Mouse (Mus musculus): ENCODE results near the gene Fbxo9.
"Not testable (repeated sequence)": the region's sequence is repeated elsewhere in the genome, so short reads cannot be mapped to it uniquely, and the experiment has no call there.

Fbxo9 gene

DNA sequence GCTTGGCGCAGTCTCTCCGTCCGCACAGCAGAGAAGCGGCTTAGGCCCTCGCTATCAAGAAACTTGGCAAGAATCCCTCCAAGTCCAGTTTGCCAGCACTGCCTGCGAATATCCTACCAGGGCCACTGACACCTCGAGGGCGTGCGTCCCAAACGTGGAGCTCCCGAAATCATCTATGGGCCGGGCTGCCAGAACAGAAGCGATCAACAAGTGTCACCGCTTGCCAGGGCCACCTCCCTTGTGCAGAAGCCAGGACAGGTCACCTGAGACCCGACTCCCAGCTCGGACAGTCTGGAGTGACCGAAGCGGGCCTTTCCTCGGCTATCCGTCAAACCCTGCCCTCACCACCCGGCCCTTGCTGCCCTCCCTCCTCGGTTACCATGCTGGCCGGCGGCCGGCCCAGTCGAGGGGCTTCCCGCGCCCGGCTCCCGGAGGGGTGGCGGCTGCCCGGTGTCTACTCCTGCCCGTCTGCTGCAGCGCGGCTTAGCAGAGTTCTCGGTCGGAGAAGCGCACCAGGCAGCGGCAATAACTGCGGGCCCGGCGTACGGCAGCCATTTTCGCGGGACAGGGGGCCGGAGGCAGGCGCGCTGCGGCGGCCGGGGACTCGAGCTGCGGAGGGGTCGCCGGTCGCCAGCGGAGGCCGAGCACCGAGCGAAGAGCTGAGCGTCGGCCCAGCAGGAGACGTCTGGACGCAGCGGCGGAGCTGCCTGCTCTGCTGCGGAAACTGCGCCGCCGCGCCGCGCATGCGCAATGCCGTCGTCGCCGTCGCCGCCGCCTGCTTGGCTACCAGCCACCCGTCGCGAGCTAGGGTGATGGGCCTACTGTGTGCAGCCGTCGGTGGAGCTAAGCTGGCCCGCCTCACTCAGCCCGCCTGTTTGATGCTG lies 711 bp downstream of the Fbxo9 start:
- in situ Hi-C loops (cut with MboI, MseI), result loop anchor here (5.0 to 10.0 kb wide), 2 partner anchors 64 to 193 kb away; partner anchors contain the start of gene Elovl5

DNA sequence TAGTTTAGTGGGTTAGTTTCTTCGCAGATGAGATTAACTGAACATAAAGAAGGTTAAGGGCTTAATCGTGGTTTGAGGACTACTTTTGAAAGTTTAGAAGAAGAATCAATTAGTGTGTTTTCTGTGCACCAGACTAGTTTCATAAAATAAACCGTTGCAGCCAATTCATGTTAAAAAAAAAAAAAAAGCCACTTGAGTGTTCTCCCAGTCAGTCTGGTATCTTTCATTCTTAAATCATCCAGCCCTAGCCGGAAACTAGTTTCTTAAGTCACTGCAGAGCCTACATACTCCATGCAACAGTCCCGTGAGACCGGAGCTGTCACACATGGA lies 1.3 kb downstream of the Fbxo9 start:
- in situ Hi-C loops (cut with MboI, MseI), result loop anchor here (5.0 to 10.0 kb wide), 2 partner anchors 65 to 193 kb away; partner anchors contain the start of gene Elovl5

DNA sequence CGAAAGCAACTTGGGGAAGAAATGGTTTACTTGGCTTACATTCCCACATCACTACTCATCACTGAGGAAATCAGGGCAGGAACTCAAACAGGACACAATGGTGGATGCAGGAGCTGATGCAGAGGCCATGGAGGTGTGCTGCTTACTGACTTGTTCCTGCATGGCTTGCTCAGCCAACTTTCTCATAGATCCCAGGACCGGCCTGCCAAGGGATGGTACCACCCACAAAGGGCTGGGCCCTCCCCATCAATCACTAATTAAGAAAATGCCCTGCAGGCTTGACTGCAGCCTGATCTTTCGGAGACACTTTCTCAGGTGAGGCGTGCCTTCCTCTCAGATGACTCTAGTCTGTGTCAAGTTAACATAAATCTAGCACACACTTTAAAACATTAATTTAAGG lies 2.0 kb downstream of the Fbxo9 start:
- in situ Hi-C loops (cut with MboI, MseI), result loop anchor here (5.0 to 10.0 kb wide), 2 partner anchors 65 to 192 kb away; partner anchors contain the start of gene Elovl5

DNA sequence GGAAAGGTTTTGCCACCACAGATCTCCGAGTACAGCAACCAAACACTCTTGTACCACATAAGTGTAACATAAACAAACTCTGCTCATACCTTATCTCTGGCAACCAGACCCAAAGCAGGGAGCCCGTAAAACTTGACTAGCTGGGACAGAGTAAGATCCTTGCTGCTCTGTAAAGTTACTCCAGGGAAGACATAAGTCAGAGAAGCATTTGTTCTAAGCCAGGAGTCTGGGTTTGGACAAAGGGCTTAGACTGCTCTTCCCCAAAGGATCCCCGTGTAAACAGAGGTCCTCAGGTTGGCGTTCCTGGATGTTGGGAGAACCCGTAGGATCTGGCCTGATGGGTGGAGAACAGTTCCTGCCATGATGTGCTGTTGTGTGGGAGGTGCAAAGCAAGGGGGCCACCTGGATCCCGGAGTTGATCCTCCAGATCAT lies 3.3 kb downstream of the Fbxo9 start:
- in situ Hi-C loops (cut with MboI, MseI), result loop anchor here (5.0 to 10.0 kb wide), 2 partner anchors 67 to 191 kb away; partner anchors contain the start of gene Elovl5

DNA sequence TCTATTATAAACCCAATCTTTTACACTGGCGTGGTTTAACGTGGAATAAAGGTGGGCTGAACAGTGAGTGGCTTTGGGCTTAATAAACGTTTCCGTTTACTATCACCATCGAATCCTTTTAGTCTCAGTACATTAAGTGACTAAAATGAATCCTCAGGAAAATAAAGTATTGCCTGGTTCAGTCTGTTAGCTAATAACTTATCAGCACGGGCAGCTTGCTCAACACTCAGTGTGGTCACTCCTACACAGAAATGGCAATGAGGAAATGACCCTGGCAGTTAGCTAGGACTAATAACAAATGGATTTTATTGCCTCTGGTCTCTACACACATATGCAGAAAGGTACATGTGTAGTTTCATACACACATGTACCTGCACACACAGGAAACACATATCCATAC lies 3.9 kb downstream of the Fbxo9 start:
- in situ Hi-C loops (cut with MboI, MseI), result loop anchor here (5.0 to 10.0 kb wide), 2 partner anchors 67 to 190 kb away; partner anchors contain the start of gene Elovl5

DNA sequence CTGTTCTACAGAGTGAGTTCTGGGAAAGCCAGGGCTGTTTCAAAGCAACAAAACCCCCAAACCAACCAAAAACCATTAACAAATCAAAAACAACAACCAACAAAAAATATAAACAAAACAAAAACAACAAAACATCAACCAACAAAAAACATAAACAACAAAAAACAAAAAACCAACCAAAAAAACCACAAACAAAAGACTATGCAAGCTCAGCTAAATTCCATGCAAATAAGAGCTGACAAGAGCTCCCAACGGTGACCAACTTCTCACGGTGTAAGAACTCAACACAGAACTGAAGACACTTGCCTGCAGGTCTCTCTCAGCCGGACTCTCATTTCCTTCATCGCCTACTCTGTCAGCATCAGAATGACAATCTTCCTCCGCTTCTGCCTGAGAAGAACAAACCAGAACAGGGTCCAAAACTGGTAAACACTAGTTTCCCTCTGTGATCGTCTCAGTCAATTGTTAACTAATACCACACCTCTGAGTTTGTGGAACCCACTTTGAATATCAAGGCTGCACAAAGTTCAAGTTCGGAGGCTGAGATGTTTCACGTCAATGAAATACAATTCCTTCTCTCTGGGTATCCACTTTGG lies 4.8 kb downstream of the Fbxo9 start:
- in situ Hi-C loops (cut with MboI, MseI), result loop anchor here (10.0 kb wide), 1 partner anchor 189 kb away; the partner anchor contains the start of gene Elovl5

DNA sequence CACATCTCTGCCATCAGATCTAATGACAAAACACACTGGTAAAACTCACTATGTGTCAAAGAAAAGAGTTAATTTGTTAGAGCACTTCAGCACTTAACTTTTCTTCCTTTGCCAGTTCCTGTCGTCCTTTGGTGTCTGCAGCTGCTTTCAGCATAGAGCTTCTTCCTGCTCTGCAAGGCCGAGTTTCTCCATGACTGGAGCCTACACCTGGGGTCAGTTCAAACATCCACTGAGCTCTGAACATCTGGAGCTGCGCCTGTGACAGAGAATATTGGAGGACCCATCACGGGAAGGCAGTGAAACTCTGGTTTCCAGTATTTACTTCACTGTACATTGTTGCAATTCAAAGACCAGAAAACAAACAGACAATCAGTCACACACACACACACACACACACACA lies 7.4 kb downstream of the Fbxo9 start:
- in situ Hi-C loops (cut with MboI, MseI), result loop anchor here (10.0 kb wide), 1 partner anchor 187 kb away; the partner anchor contains the start of gene Elovl5

DNA sequence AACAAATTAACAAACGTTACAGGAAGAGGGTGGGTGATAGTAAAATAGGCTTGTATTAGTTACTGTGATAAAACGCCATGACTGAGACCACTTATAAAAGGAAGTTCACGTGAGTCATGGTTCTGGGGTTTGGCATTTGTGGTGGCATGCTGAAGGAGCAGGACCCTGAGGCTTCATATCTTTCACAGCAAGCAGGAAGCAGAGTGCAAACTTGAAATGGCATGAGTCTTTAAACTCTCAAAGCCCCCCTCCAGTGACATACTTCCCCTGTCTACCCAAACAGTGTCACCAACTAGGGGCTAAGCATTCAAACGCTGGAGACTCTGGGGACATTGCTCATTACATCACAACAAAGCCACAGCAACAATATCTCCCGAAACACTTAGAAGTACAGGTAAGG lies 7.9 kb downstream of the Fbxo9 start:
- in situ Hi-C loops (cut with MboI, MseI), result loop anchor here (10.0 kb wide), 1 partner anchor 186 kb away; the partner anchor contains the start of gene Elovl5

DNA sequence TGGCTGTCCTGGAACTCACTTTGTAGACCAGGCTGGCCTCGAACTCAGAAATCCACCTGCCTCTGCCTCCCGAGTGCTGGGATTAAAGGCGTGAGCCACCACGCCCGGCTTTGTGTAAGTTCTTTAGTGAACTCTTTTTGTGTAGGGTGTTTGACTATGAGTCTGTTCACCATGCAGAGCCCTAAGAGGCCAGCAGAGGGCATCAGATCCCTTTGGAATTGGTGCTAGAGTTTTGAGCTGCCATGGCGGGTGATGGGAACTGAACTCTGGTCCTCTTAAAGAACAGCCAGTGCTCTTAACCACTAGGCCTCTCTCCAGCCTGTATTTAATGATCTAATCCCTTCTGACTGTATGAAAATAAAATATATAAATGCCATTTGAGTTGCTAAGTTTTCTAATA lies 12.5 kb downstream of the Fbxo9 start:
- in situ Hi-C loops (cut with MboI, MseI), result no loop called here

DNA sequence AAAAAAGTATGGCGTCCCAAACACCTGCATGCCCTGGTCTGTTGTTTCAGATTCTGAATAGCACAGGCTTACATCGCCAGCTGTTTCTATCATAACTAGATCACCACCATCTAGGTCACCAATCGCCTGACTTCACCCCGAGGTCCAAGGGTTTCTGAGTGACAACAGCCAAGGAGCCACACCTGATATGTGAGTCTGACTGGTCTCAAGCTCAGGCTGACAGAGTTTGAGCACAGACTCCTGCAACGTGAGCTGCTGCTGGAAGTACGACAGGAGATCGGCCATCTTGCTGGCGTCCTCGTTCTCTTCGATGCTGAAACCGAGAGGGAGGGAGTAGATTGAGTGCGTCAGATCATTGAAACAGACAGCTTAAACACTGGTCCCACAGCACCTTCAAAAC lies 13.2 kb downstream of the Fbxo9 start:
- in situ Hi-C loops (cut with MboI, MseI), result no loop called here

DNA sequence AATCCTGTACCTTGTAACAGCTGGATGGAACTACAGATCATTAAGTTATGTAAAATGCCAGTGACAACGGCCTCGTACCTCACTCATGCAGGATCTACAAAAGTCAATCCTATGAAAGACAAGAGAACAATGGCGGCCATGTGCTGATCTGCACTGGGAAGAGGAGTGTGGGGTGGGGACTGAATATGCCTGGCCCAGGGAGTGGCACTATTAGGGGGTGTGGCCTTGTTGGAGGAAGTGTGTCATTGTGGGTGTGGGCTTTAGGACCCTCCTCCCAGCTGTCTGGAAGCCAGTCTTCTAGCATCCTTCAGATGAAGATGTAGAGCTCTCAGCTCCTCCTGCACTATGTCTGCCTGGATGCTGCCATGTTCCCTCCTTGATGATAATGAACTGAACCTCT lies 18.3 kb downstream of the Fbxo9 start:
- in situ Hi-C loops (cut with MboI, MseI), result no loop called here

DNA sequence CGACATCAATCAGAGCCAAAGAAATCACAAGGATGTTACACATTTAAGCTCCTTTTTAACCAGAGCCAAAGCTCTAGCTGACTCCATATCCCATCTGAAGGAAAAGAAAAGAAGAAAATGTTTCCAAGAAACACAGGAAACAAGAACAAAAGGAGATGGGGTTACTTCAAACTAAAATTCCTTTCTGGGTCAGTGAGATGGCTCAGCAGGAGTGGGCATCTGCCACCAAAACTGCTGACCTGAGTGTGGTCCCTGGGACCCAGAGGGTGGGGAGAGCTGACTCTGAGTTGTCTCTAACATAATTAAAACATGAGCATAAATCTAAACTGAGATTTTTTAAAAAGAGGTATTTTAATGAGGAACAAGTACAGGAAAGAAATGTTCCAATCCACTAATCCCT lies 19.0 kb downstream of the Fbxo9 start:
- in situ Hi-C loops (cut with MboI, MseI), result no loop called here

DNA sequence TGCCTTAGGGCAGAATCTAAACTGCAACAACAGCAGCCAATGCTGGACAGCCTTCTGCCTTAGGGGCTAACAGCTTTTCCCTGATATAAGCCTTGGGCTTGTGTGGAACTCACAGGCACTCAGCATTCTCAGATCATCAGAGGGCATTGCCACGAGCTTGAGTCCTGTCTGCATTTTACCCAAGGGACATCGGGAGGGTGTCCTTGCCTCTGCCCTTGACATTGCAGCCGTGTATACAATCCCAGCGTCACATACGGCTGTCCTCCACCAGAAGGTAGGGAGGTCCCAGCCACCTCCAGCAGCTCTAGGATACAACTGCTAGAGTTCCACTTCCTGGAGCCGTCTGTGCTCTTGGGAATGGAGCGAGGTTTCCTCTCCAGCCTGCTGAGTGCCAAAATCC lies 19.9 kb downstream of the Fbxo9 start:
- in situ Hi-C loops (cut with MboI, MseI), result no loop called here

DNA sequence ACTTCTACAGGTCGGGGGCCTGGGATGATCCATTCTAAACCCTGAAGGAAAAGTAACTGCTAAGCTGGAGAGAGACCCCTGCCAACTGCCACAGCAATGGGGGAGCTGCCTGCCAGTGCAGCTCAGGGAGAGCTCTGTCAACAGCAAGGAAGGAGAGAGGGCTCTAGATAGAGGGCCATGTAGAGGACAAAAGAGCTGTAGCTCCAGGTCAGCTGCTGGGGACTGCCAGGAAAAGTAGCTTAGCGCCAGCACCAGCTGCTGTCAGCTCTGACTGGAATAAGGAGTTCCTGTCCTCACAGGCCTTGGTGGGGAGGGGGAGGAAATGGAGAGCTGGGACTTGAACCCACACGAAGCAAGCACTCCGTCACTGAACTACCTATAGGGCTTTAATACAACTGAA lies 20.3 kb downstream of the Fbxo9 start:
- in situ Hi-C loops (cut with MboI, MseI), result no loop called here

DNA sequence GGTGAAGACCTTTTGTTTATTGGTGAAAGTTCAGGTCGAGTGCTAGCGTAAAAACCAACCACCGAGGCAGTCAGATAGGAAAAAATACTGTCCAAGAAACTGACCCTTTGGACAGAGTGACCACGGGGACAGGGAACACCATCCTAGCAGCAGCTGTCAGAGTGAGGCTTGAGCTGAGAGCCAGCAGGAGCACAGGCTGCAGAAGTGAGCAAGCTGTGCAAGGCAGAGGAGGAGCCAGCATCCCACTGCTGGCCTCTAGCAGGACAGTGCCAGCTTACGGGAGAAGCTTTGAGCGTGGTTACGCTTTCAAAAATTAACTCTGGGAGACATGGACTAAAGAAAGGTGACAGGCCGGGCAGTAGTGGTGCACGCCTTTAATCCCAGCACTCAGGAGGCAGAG lies 21.1 kb downstream of the Fbxo9 start:
- in situ Hi-C loops (cut with MboI, MseI), result no loop called here

DNA sequence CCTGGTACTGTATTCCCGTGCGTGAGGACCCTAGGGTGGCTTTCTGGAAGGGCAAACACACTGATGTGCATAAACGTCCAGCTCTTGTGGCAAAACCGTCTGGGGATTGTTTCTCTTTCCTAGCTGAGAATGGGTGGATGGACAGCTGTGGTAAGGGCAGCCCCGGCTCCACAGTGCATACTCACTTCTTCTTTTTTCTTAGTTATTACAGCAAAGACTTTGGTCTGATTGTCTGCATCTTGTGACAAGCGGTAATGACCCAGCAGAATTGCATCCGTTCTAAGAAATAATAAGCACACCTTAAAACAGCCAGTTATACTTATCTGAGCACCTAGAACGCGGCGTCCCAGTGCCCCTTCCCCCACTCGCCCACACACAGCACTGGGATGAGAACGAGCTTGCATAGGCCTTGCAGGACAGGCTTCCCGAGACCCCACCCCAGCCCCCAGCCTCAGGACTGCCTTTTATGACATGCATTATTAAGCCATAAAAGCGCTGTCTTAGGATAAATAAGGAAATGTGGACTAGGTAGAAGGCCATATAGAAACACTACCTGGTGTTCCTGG lies 23.1 kb downstream of the Fbxo9 start:
- in situ Hi-C loops (cut with MboI, MseI), result no loop called here

DNA sequence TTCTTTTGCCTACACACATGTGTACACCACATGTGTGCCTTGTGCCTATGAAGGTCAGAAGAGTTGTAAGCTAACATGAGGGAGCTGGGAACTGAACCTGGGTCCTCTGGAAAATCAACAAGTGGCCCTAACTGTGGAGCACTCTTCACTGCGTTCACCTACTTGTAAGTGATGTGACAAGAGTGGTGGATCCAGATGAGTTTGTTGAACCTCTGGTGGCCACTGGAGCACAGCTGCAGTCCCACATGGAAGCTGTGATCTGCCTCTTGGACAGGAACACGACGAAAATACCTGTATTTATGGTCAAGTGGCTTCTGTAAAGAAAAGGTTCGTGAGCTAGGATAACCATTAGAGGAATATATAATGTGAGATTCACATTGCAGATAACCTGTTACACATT lies 24.5 kb downstream of the Fbxo9 start:
- in situ Hi-C loops (cut with MboI, MseI), result no loop called here

DNA sequence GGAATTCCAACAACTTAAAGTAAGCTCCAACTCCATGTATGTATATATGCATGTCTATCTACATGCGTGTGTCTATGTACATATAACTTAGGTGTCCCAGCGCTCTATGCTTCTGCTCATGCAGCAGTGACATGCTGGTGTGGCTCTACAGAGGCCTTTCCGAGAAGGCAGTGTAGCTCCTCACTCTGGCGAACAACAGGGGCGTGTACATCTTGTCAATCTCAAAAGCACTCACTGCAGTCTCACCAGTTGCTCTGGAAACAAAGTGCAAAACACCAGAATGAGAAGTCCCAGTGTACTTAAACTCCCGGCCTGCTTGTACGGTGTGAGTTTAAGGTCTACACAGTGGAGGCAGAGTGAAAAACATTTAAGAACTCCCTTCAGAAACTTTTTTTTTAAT lies 27.0 kb downstream of the Fbxo9 start:
- in situ Hi-C loops (cut with MboI, MseI), result no loop called here

DNA sequence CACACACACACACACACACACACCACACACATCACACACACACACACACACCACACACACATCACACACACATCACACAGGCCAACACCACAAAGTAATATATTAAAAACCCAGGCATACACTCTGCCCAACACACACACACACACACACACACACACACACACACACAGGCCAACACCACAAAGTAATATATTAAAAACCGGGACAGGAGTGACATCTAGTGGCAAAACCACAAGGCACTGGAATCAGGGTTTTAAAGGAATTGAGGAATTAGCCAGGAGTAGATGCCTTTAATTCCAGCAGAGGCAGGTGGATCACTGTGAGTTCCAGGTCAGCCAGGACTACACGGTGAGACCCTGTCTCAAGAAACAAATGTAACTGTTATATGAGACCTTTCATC lies 30.6 kb downstream of the Fbxo9 start:
- in situ Hi-C loops (cut with MboI, MseI), result no loop called here

DNA sequence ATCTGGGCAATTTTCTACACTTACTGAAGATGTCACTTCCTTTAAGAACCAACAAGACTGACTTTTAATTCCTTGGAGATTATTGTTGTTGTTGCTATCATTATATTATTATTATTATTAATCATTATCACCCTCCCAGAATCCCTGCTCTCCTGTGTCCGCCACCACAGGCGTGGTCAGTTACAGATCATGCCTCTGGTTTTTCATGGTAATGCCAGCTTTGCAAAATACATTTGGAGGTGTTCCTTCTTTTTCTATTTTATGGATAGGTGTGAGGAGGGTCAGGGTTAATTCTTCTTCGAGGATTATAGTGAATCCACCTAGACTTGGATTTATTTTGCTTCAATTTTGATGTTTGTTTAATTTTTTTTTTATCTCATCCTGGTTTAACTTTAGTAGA lies 33.6 kb downstream of the Fbxo9 start:
- in situ Hi-C loops (cut with MboI, MseI), result no loop called here

DNA sequence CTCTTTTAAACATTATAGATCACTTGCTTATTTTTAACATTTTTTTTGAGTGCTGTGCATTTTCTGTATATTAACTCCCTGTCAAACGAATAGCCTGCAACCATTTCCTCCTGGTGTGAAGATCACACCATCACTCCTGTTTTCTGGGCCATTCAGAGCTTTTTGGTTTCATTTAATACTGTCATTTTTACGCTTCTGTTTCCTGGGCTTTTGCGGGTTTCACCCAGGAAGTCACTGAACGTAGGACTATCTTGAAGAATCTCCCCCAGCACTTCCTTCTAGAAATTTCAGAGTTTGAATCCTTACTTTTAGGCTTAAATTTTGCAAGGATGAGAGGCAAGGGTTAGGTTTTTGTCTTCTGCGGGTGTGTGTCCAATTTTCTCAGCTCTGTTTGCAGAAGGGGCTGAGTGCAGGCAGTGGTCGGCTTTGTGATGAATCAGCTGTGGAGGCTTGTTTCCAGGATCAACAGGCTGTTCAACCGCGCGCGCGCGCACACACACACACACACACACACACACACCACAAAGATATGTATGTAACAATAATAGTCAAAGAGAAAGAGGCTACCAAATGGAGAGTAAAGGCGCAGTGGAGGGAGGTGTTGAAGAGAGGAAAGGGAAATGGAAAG lies 35.0 kb downstream of the Fbxo9 start:
- in situ Hi-C loops (cut with MboI, MseI), result no loop called here

DNA sequence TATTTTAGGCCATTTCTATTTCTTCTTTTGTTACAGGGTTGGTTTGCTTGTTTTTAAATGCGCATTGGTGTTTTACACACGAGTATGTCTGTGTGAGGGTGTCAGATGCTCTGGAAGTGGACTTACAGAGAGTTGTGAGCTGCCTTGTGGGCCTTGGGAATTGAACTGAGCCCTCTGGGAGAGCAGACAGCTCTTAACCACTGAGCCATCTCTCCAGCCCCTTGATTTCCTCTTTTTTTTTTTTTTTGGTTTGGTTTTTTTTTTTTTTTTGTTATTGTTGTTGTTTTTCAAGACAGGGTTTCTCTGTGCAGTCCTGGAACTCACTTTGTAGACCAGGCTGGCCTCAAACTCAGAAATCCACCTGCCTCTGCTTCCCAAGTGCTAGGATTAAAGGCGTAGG lies 35.6 kb downstream of the Fbxo9 start:
- in situ Hi-C loops (cut with MboI, MseI), result not testable (repeated sequence)

Data from T-helper 2 cell (primary cell).